Mouse (Mus musculus): ENCODE results near the gene Olfr1504.

DNA sequence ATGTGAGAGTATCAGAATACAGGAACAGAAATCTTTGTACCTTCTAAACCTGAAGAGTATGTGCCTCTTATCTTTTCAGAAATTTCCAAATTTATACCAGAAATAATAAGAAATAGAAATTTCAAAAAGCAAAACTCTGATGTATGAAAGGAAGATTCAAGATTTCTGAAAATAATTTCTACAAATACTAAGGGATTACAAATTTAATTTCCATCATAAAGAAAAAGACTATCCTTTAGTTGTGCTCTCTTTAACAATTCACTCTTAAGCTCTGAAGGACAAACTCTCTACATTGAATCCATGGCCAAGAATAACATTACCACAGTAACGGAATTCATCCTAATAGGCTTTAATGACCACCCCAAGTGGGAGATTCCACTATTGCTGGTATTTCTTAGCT, 36.2 kb downstream of the Olfr1504 start, which contains the start of gene Olfr1502:
- no peak for TF ChIP-seq CTCF (IDR thresholded peaks at IDR 0.05; ENCODE audit: extremely low read depth, insufficient read depth, low read length)
- no peak for TF ChIP-seq POLR2A (IDR thresholded peaks at IDR 0.05; ENCODE audit: extremely low read depth, insufficient read depth, low read length)

Data from cortical plate, adult 2 months (tissue).